Mouse (Mus musculus) bone marrow, adult 2 months (tissue): Measurements from ENCODE around the gene Agbl4.
"Not testable (repeated sequence)": the region's sequence is repeated elsewhere in the genome, so short reads cannot be mapped to it uniquely, and the experiment has no call there.

Source experiments
- CTCF ChIP-seq: fragments of 200-500 bp; IDR thresholded peaks from 2 replicates; pipeline ENCODE4 v1.5.1; 2011; ENCODE audit warnings: low read length, control low read depth; ENCODE audit not compliant: control insufficient read depth, insufficient read depth
- POLR2A ChIP-seq: fragments of 200-500 bp; IDR thresholded peaks from 2 replicates; pipeline ENCODE4 v1.6.1; 2011; ENCODE audit warnings: low read depth, mild to moderate bottlenecking, control low read depth, low read length, borderline replicate concordance; ENCODE audit not compliant: control insufficient read depth

- TF ChIP-seq CTCF, POLR2A: not testable (repeated sequence)
These were observed 822.1 kb downstream of the Agbl4 start for GRCm38 (mm10) chr4:111219543-111219942.
